Mouse (Mus musculus): ENCODE measurements around the gene Rnd2. TPM values are rescaled to one million over a fixed set of nuclear protein-coding genes. Genes with fewer than 3 reads are reported as not detected.
"Not testable (repeated sequence)": the region's sequence is repeated elsewhere in the genome, so short reads cannot be mapped to it uniquely, and the experiment has no call there.

The Rnd2 gene
- polyA plus RNA-seq, 1 experiment from 2014 or later: 51.0 TPM

DNA sequence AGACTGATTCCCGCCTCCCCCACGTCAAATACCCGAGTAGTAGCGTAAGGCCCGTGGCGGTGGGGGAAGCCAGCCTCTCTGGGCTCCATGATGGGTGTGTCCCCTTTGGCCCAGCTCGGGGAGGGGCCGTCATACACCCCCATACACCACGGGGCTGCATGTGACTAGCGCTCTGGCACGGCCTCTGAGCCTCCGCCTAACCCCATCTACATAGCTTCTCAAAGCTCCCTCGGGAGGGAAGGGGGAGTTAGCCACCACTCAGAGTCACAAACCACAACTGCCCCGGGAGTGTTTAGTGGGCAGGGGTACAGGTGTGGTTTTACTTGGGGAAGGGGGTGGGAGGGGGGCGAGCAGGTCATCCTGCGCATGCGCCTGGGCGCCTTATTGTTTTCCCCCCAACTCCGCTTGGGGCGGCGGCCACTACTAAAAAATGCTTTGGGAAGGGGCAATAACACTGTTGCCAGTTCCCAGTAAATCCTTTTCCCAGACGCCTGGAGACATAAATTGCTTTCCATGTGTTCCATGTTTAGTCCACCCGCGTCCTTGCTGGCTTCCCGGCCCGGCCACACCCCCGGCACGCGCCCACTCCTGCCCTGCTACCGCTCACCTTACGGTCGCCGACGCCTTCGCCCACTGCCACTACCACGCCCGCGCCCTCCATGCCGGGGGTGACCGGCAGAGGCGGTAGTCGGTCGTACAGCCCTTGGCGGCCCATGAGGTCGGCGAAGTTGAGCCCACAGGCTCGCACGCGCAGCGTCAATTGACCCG is 486 bp downstream of the Rnd2 start:
- Histone ChIP-seq H3K27ac (peak overlapping the region; percentile 94), H3K4me1 (replicated peaks; ENCODE audit: control insufficient read depth, insufficient read depth, low read length) (peaks cover 40% of the 10 kb centered on the region), H3K4me3 (replicated peaks; ENCODE audit: low read length) (peak overlapping the region; percentile 64), H3K4me2 (replicated peaks) (peak overlapping the region; percentile 80), H3K9me3 (ENCODE audit: control insufficient read depth, low read length) (no peaks in the 10 kb centered on the region), H3K9ac (peak overlapping the region; percentile 84), H3K27me3 (ENCODE audit: control insufficient read depth, insufficient read depth, low read length) (no peaks in the 10 kb centered on the region), H3K36me3 (replicated peaks; ENCODE audit: control insufficient read depth, insufficient read depth) (peaks cover 29% of the 10 kb centered on the region)
- DNase-seq (ENCODE audit: low spot score): peak; percentile 70
- WGBS: under 1% methylated on average over 51 of the region's 51 CpGs
- peak; percentile 58 for ATAC-seq (ENCODE audit: low FRiP score)

DNA sequence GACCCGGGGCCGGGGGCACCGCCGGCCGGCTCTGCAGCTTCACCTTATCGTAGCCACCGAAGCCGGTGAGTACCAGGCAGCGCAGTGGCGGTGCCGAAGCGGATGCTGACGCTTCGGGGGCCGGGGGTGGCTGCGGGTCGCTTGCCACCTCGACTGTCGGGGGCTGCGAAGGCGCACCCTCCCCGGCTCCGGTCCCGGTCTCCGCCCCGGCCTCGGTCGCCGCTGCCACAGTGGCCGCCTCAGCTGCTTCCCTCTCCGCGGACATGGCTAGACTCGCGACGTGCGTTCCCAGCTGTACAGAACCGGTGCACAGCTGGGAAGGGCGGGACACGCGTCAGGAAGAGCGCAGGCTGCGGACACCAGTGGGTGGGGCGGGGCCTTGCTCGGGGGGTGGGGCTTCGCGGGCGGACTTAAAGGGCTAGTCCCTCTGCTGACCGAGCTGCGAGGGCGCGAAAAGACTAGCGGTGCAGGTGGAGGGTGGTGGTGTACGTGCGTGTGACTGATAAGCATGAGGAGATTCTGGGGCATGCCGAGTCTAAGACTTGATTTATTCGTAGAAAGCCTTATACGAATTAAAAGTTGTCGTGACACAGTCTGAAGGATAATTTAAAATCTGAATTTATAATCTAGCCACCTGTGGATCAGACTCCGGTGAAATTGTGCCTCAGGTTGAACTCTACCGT is 1.2 kb downstream of the Rnd2 start, which contains the start of gene Vat1:
Gene Vat1 (minus strand): TSS at position 362 of the 683 bp plus-strand sequence.
- WGBS: under 1% methylated on average over 60 of the region's 60 CpGs
- peak within 1 kb of the TSS; percentile 64 for H3K4me3 ChIP-seq (replicated peaks; ENCODE audit: low read length)
- no peaks in the 10 kb centered on the region for H3K27me3 ChIP-seq (ENCODE audit: control insufficient read depth, insufficient read depth, low read length)
- ATAC-seq (ENCODE audit: low FRiP score): peak; percentile 75
- H3K9ac ChIP-seq: peak within 1 kb of the TSS; percentile 84
- peaks cover 21% of the 10 kb centered on the region for H3K36me3 ChIP-seq (replicated peaks; ENCODE audit: control insufficient read depth, insufficient read depth)
- peak; percentile 76 for DNase-seq (ENCODE audit: low spot score)
- peaks cover 40% of the 10 kb centered on the region for H3K4me1 ChIP-seq (replicated peaks; ENCODE audit: control insufficient read depth, insufficient read depth, low read length)
- peak within 1 kb of the TSS; percentile 94 for H3K27ac ChIP-seq
- peak within 1 kb of the TSS; percentile 80 for H3K4me2 ChIP-seq (replicated peaks)
- H3K9me3 ChIP-seq (ENCODE audit: control insufficient read depth, low read length): no peaks in the 10 kb centered on the region

DNA sequence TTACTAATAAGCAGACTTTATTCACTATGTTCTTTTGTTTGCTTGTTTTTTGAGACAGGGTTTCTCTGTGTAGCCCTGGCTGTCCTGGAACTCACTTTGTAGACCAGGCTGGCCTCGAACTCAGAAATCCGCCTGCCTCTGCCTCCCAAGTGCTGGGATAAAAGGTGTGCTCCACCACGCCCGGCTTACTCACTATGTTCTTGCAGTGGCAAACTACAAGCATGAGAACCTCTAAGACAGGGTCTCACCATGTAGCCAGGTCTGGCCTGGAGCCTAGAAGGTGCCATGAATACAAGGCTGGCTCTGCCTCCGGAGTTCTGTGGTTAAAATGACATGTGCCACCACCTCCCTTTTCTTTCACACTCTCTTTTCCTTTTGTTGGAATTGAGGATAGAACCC is 1.8 kb downstream of the Rnd2 start:
- WGBS: 57% methylated on average over 5 of the region's 5 CpGs
- peak overlapping the region; percentile 84; the same call in 1 of the 2 replicates for H3K9ac ChIP-seq
- not testable (repeated sequence) for ATAC-seq (ENCODE audit: low FRiP score); H3K9me3 ChIP-seq (ENCODE audit: control insufficient read depth, low read length); H3K27ac ChIP-seq; H3K27me3 ChIP-seq (ENCODE audit: control insufficient read depth, insufficient read depth, low read length); DNase-seq (ENCODE audit: low spot score)
- peaks cover 21% of the 10 kb centered on the region for H3K36me3 ChIP-seq (replicated peaks; ENCODE audit: control insufficient read depth, insufficient read depth)
- peak overlapping the region; percentile 80 for H3K4me2 ChIP-seq (replicated peaks)
- peaks cover 40% of the 10 kb centered on the region for H3K4me1 ChIP-seq (replicated peaks; ENCODE audit: control insufficient read depth, insufficient read depth, low read length)
- peak overlapping the region; percentile 64 for H3K4me3 ChIP-seq (replicated peaks; ENCODE audit: low read length)

DNA sequence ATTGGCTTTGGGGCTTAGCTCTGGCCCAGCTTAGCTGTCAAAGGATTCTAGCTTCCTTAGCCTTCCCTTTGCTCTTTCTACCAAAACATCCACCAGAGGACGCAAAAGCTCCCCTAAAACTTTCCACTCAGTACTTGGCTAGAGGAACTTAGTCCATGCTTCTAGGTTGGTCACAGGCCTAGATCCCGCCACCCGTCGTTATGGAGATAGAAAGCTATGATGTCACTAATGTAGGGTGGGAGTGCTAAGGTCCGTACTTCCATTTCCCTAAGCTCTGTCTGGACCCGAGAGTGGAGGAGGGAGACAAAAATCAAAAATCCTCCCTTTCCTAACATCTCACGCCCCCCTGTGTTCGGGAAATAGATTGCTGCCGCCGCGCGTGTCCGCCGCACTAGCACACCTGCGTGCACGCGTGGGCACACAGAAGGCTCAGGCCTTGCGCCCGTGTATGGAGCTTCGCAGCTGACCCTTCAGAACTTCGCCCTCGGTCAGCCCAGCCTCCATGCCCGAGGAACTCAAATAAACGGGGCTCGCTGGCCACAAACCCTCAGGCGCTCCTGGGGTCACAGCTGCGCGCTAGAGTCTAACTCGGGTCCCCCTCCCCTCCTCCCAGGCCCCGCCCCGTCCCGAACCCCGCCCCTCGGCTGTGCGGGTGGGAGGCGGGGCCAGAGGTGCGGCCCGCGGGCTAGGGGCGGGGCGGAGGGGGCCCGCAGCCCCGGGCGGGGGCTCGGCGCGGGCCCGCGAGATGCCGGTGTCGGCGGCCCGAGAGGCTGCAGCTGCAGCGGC is 2.9 kb downstream of the Rnd2 start:
- peak overlapping the region; percentile 82 for H3K27ac ChIP-seq
- H3K9me3 ChIP-seq (ENCODE audit: control insufficient read depth, low read length): no peaks in the 10 kb centered on the region
- H3K4me1 ChIP-seq (replicated peaks; ENCODE audit: control insufficient read depth, insufficient read depth, low read length): peaks cover 33% of the 10 kb centered on the region
- ATAC-seq (ENCODE audit: low FRiP score) (peak; percentile 65), DNase-seq (ENCODE audit: low spot score) (peak; percentile 80)
- peaks cover 15% of the 10 kb centered on the region for H3K36me3 ChIP-seq (replicated peaks; ENCODE audit: control insufficient read depth, insufficient read depth)
- no peaks in the 10 kb centered on the region for H3K27me3 ChIP-seq (ENCODE audit: control insufficient read depth, insufficient read depth, low read length)
- under 1% methylated on average over 45 of the region's 54 CpGs for WGBS
- H3K4me3 ChIP-seq (replicated peaks; ENCODE audit: low read length): peak overlapping the region; percentile 64
- peak overlapping the region; percentile 80 for H3K4me2 ChIP-seq (replicated peaks)
- H3K9ac ChIP-seq: peak overlapping the region; percentile 84

DNA sequence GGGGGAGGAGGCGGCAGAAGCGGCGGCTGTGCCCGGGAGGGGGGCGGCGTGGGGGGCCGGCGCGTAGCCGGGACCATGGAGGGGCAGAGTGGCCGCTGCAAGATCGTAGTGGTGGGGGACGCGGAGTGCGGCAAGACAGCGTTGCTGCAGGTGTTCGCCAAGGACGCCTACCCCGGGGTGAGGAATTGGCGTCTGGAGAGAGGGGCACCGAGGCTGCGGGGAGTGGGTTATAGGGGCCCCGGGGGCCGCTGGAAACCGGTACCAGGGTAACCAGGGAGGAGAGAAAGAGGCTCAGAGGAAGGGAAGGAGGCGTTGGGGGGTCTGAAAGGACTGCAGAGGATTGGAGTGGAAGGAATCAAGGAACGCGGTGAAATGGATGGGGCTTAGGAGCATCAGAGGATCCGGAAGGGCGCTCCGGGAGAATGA is 3.5 kb downstream of the Rnd2 start:
- H3K4me3 ChIP-seq (replicated peaks; ENCODE audit: low read length): peak overlapping the region; percentile 64
- peak overlapping the region; percentile 82 for H3K27ac ChIP-seq
- H3K4me2 ChIP-seq (replicated peaks): peak overlapping the region; percentile 80
- H3K9ac ChIP-seq: peak overlapping the region; percentile 84
- peaks cover 27% of the 10 kb centered on the region for H3K4me1 ChIP-seq (replicated peaks; ENCODE audit: control insufficient read depth, insufficient read depth, low read length)
- H3K9me3 ChIP-seq (ENCODE audit: control insufficient read depth, low read length): no peaks in the 10 kb centered on the region
- peaks cover 10% of the 10 kb centered on the region for H3K36me3 ChIP-seq (replicated peaks; ENCODE audit: control insufficient read depth, insufficient read depth)
- DNase-seq (ENCODE audit: low spot score) (no peak), ATAC-seq (ENCODE audit: low FRiP score) (peak; percentile 1; the same call in 1 of the 2 replicates)
- no peaks in the 10 kb centered on the region for H3K27me3 ChIP-seq (ENCODE audit: control insufficient read depth, insufficient read depth, low read length)
- 1% methylated on average over 29 of the region's 31 CpGs for WGBS

DNA sequence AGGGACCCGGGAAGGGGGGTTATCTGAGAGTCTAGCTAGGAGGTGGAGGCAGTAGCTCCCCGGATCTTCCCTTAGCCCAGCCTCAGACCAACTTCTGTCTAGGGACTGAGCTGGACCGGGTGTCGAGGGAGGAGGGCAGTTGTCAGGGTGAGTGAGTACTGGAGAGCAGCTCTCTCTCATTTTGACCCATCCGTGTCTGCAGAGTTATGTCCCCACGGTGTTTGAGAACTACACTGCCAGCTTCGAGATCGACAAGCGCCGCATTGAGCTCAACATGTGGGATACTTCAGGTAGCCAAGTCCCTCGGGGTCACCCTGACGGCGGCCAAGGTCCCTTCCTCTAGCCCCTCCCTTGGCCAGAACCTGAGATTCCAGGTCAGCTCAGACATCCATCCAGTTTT is 3.9 kb downstream of the Rnd2 start:
- Histone ChIP-seq H3K4me3 (replicated peaks; ENCODE audit: low read length) (peak overlapping the region; percentile 64), H3K9ac (peak overlapping the region; percentile 84), H3K36me3 (replicated peaks; ENCODE audit: control insufficient read depth, insufficient read depth) (peaks cover 10% of the 10 kb centered on the region), H3K27ac (peak overlapping the region; percentile 82; the same call in 1 of the 2 replicates), H3K9me3 (ENCODE audit: control insufficient read depth, low read length) (no peaks in the 10 kb centered on the region), H3K4me2 (replicated peaks) (peak overlapping the region; percentile 80), H3K4me1 (replicated peaks; ENCODE audit: control insufficient read depth, insufficient read depth, low read length) (peaks cover 22% of the 10 kb centered on the region), H3K27me3 (ENCODE audit: control insufficient read depth, insufficient read depth, low read length) (no peaks in the 10 kb centered on the region)
- 3% methylated on average over 13 of the region's 13 CpGs for WGBS
- ATAC-seq (ENCODE audit: low FRiP score) (no peak), DNase-seq (ENCODE audit: low spot score) (no peak)

DNA sequence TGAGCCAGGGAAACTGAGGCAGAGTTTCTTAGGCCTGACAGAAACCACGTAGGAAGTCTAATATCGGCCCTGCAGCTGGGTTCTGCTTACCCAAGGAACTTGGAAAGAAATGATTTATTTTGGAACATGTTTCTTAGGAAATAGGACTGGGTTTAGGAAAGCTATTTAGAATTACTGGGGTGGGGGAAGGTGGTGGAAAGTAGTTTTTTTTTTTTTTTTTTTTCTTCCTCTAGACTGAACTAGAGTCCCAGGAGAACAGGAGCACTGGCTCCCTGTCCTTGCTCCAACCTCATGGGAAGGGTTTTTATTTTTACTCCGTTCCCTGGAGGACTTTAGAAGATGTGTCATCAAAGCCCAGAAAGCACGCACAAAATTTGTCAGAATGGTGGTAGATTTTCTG is 4.4 kb downstream of the Rnd2 start:
- H3K9me3 ChIP-seq (ENCODE audit: control insufficient read depth, low read length): no peaks in the 10 kb centered on the region
- ATAC-seq (ENCODE audit: low FRiP score) (no peak), DNase-seq (ENCODE audit: low spot score) (no peak)
- H3K27me3 ChIP-seq (ENCODE audit: control insufficient read depth, insufficient read depth, low read length): no peaks in the 10 kb centered on the region
- peak overlapping the region; percentile 80 for H3K4me2 ChIP-seq (replicated peaks)
- peaks cover 18% of the 10 kb centered on the region for H3K4me1 ChIP-seq (replicated peaks; ENCODE audit: control insufficient read depth, insufficient read depth, low read length)
- peak overlapping the region; percentile 64 for H3K4me3 ChIP-seq (replicated peaks; ENCODE audit: low read length)
- H3K27ac ChIP-seq: no peak overlapping the region
- H3K9ac ChIP-seq: peak overlapping the region; percentile 84
- 48% methylated on average over 4 of the region's 4 CpGs for WGBS
- H3K36me3 ChIP-seq (replicated peaks; ENCODE audit: control insufficient read depth, insufficient read depth): peaks cover 10% of the 10 kb centered on the region

DNA sequence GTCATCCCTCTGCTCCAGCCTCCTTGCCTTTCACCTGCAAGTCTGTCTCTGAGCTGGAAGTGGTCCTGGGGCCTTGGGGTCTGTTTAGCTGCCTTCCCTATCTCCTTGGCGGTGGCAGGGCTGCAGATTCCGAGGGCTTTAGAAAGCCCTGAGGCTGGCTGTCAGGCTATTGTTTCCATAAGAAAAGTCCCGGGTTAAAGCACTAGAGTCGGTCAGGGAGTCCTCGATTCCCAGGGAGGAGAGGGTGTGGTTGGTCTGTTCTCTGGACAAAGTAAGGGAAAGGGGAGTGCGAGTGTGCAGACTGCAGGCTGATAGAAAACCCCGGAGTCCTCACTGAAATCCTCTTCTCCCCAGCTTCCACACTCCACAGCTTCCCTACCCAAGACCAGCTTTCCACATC is 5.4 kb downstream of the Rnd2 start:
- DNase-seq (ENCODE audit: low spot score) (no peak), ATAC-seq (ENCODE audit: low FRiP score) (no peak)
- Histone ChIP-seq H3K27me3 (ENCODE audit: control insufficient read depth, insufficient read depth, low read length) (no peaks in the 10 kb centered on the region), H3K36me3 (replicated peaks; ENCODE audit: control insufficient read depth, insufficient read depth) (peaks cover 10% of the 10 kb centered on the region), H3K27ac (no peak overlapping the region), H3K4me1 (replicated peaks; ENCODE audit: control insufficient read depth, insufficient read depth, low read length) (peaks cover 13% of the 10 kb centered on the region), H3K9me3 (ENCODE audit: control insufficient read depth, low read length) (no peaks in the 10 kb centered on the region), H3K4me3 (replicated peaks; ENCODE audit: low read length) (no peak overlapping the region), H3K9ac (peak overlapping the region; percentile 29; the same call in 1 of the 2 replicates), H3K4me2 (replicated peaks) (peak overlapping the region; percentile 13)
- 16% methylated on average over 7 of the region's 7 CpGs for WGBS

DNA sequence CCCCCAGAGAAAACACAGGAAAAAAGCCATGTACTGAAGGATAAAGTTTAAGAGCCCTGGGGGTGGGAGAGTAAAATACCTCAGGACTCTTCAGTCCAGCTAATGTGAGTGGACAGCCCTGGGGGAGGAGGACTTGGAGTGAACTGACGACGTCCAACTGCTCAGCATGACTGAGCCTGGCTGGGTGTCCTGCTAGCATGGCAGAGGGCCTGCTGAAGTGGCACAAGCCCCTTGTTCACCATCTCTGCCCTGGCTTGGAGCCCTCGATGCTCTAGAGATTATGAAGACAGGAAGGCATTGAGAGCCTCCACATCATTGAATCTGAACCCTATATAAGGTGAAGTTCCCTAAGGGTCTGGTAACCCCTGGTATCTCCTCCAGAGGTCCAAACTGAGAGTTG is 7.1 kb downstream of the Rnd2 start:
- Histone ChIP-seq H3K9ac (no peak overlapping the region), H3K9me3 (ENCODE audit: control insufficient read depth, low read length) (no peaks in the 10 kb centered on the region), H3K36me3 (replicated peaks; ENCODE audit: control insufficient read depth, insufficient read depth) (peaks cover 10% of the 10 kb centered on the region), H3K4me3 (replicated peaks; ENCODE audit: low read length) (no peak overlapping the region), H3K27me3 (ENCODE audit: control insufficient read depth, insufficient read depth, low read length) (no peaks in the 10 kb centered on the region), H3K4me1 (replicated peaks; ENCODE audit: control insufficient read depth, insufficient read depth, low read length) (peaks cover 5% of the 10 kb centered on the region; the same call in 1 of the 2 replicates), H3K4me2 (replicated peaks) (no peak overlapping the region), H3K27ac (no peak overlapping the region)
- no peak for ATAC-seq (ENCODE audit: low FRiP score)
- DNase-seq (ENCODE audit: low spot score): no peak
- WGBS: 54% methylated on average over 3 of the region's 3 CpGs

All from hindbrain, embryonic 14.5 days (tissue).